Mouse (Mus musculus) heart, embryonic 12.5 days (tissue): ENCODE data around the gene Gja5. TPM values are rescaled to one million over a fixed set of nuclear protein-coding genes. Genes with fewer than 3 reads are reported as not detected.

Experiments
- ATAC-seq: fragments of 200-750 bp; cut with Nextera tagmentation; 2 replicates; pipeline ENCODE4 v1.8.0; 2017; ENCODE audit warnings: moderate TSS enrichment, moderate library complexity; ENCODE audit not compliant: insufficient number of reproducible peaks, low FRiP score
- H3K27ac ChIP-seq: fragments of 300-500 bp; sonication (generic); 2 replicates; pipeline ENCODE4 v1.5.1; 2016; ENCODE audit warnings: mild to moderate bottlenecking, moderate library complexity; ENCODE audit not compliant: poor library complexity, severe bottlenecking
- H3K27me3 ChIP-seq: fragments of 300-500 bp; sonication (generic); replicated peaks from 2 replicates; pipeline ENCODE4 v1.6.1; 2016; ENCODE audit warnings: mild to moderate bottlenecking, moderate library complexity
- H3K36me3 ChIP-seq: fragments of 300-500 bp; sonication (generic); 2 replicates; pipeline ENCODE4 v1.6.1; 2016; ENCODE audit warnings: mild to moderate bottlenecking, moderate library complexity
- H3K4me1 ChIP-seq: fragments of 300-500 bp; sonication (generic); replicated peaks from 2 replicates; pipeline ENCODE4 v1.6.1; 2016; ENCODE audit warnings: mild to moderate bottlenecking
- H3K4me2 ChIP-seq: fragments of 300-500 bp; sonication (generic); 2 replicates; pipeline ENCODE4 v1.6.1; 2016; ENCODE audit warnings: mild to moderate bottlenecking, moderate library complexity
- H3K4me3 ChIP-seq: fragments of 300-500 bp; sonication (generic); 2 replicates; pipeline ENCODE4 v1.5.1; 2016; ENCODE audit warnings: mild to moderate bottlenecking
- H3K9ac ChIP-seq: fragments of 300-500 bp; sonication (generic); 2 replicates; pipeline ENCODE4 v1.6.1; 2016; ENCODE audit warnings: mild to moderate bottlenecking, moderate library complexity
- H3K9me3 ChIP-seq: fragments of 300-500 bp; sonication (generic); replicated peaks from 2 replicates; pipeline ENCODE4 v1.6.1; 2016; ENCODE audit warnings: mild to moderate bottlenecking, moderate library complexity
- WGBS: fragments of 180-500 bp; shearing (Covaris S2); methylation state at CpG from one replicate; pipeline ENCODE4 v1.1.7; 2016; 5-methylcytosine and 5-hydroxymethylcytosine counted together
- polyA plus RNA-seq: library from polyadenylated mRNA; unstranded; fragments of >200 nt; fragmentation: Nextera tagmentation; extraction: Ambion mirVana; gene quantifications from 2 replicates; pipeline ENCODE4 v1.2.1, GENCODE M21; 2016

Gja5 gene
- polyA plus RNA-seq, 1 experiment from 2014 or later, result 151 TPM

- Histone ChIP-seq H3K36me3 (no peaks in the 10 kb centered on the region), H3K4me1 (peaks cover 12% of the 10 kb centered on the region; the same call in 1 of the 2 replicates), H3K27ac (no peak overlapping the region), H3K4me3 (no peak overlapping the region), H3K27me3 (peaks cover 28% of the 10 kb centered on the region), H3K9ac (no peak overlapping the region), H3K9me3 (no peaks in the 10 kb centered on the region), H3K4me2 (no peak overlapping the region)
- WGBS, result 56% methylated on average over 5 of the region's 5 CpGs
- no peak for ATAC-seq
These were observed 33.1 kb downstream of the Gja5 start for GRCm38 (mm10) chr3:96937606-96938005.

DNA sequence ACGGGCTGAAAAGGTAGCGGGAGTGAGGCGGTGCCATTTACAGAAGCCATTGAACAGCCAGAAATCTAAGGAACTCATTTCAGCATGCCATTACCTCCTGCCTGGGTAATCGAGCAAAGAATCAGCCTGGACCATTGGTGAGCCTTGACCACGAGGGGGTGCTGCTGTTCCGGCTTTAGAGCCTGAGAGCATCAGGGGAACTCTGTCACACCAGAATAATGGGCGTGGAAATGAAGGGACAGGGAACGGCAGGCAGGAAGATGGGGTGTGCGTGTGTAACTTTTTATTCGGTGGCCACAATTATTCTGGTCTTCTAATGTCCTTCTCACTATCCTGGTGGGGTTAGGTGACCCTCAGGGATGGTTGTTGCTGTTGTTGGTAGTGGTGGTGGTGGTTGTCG, 34.2 kb downstream of the Gja5 start:
- H3K4me2 ChIP-seq, result peak overlapping the region; percentile 50
- no peak overlapping the region for H3K27ac ChIP-seq
- H3K9me3 ChIP-seq, result peaks cover 7% of the 10 kb centered on the region; the same call in 1 of the 2 replicates
- H3K36me3 ChIP-seq, result no peaks in the 10 kb centered on the region
- 10% methylated on average over 11 of the region's 11 CpGs for WGBS
- H3K9ac ChIP-seq, result no peak overlapping the region
- ATAC-seq, result peak; percentile 51
- H3K4me1 ChIP-seq, result peaks cover 12% of the 10 kb centered on the region; the same call in 1 of the 2 replicates
- H3K27me3 ChIP-seq, result peaks cover 25% of the 10 kb centered on the region
- H3K4me3 ChIP-seq, result 0 out of 2 replicates have a peak overlapping the region, but pooled peaks have one; percentile 4

- peaks cover 3% of the 10 kb centered on the region for H3K27me3 ChIP-seq
- H3K9ac ChIP-seq, result no peak overlapping the region
- WGBS, result 77% methylated on average over 2 of the region's 2 CpGs
- no peak overlapping the region for H3K27ac ChIP-seq
- H3K4me2 ChIP-seq, result no peak overlapping the region
- no peak overlapping the region for H3K4me3 ChIP-seq
- H3K4me1 ChIP-seq, result peaks cover 9% of the 10 kb centered on the region; the same call in 1 of the 2 replicates
- H3K9me3 ChIP-seq, result peaks cover 7% of the 10 kb centered on the region; the same call in 1 of the 2 replicates
- H3K36me3 ChIP-seq, result no peaks in the 10 kb centered on the region
- no peak for ATAC-seq
These were observed 38.2 kb downstream of the Gja5 start for GRCm38 (mm10) chr3:96942706-96943105.

DNA sequence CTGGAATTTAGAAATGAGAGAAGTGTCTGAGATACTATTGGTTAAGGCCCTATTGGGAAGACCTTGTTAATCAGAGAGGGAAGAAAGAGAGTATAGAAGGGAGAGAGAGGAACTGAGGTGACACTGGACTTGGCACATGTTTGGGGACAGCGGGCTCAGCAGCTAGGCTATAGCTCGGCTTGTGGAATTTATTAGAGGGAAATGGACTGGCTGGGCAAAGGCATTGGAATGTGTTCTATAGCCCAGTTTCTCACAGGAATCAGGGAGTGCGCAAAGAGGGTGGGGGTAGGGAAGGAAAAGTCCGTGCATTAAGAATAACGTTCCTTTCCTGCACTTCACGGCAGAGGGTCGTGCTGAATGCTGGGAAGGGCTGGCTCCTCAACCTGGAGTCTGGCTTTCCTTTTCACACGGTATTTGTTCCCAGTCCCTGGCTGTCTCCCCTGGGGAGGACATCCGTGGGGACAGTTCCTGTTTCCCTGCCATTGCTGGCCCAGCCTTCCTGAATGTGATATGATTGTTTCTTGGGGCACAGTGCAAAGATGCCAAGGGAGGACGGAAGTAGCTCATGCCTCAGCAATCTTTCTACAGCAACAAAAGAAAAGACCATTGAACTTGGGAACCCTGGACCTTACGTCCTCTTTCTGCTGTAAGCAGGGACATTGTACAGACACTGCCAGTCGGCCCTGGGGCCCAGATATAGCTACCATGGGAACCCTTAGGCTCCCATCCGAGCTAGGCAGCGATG, 49.2 kb downstream of the Gja5 start:
- H3K27me3 ChIP-seq, result no peaks in the 10 kb centered on the region
- peak overlapping the region; percentile 63 for H3K27ac ChIP-seq
- H3K9ac ChIP-seq, result no peak overlapping the region
- H3K4me3 ChIP-seq, result peak overlapping the region; percentile 7; the same call in 1 of the 2 replicates
- no peaks in the 10 kb centered on the region for H3K36me3 ChIP-seq
- H3K4me1 ChIP-seq, result peaks cover 17% of the 10 kb centered on the region
- no peaks in the 10 kb centered on the region for H3K9me3 ChIP-seq
- ATAC-seq, result peak; percentile 85
- 27% methylated on average over 14 of the region's 14 CpGs for WGBS
- peak overlapping the region; percentile 47 for H3K4me2 ChIP-seq

DNA sequence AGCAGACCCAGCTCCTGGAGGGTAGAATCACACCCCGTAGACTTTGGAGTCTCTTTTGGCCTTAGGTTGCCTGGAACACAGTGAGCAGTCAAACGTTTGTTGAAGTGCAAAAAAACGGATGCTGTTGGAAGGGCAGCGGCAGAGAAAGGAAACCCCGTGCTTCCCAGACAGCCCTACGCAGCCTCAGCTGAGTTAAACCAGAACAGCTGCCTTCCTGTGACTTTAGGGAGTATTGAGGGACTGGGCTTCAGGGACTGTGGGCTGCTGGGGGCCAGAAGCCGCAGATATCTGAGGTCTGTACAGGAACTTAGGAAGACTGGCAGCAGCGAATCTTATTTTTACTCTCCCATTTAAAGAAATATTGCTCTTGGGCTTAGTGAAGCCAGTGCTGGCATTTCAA, 56.1 kb downstream of the Gja5 start:
- Histone ChIP-seq H3K27ac (peak overlapping the region; percentile 72), H3K27me3 (0 out of 2 replicates have a peak, but pooled peaks cover 5% of the 10 kb centered on the region), H3K4me2 (peak overlapping the region; percentile 41), H3K9ac (peak overlapping the region; percentile 52; the same call in 1 of the 2 replicates), H3K36me3 (no peaks in the 10 kb centered on the region), H3K4me3 (0 out of 2 replicates have a peak overlapping the region, but pooled peaks have one; percentile 7), H3K4me1 (peaks cover 14% of the 10 kb centered on the region), H3K9me3 (no peaks in the 10 kb centered on the region)
- peak; percentile 76 for ATAC-seq
- 12% methylated on average over 8 of the region's 8 CpGs for WGBS

- no peak overlapping the region for H3K27ac ChIP-seq
- no peak overlapping the region for H3K4me3 ChIP-seq
- H3K27me3 ChIP-seq, result 0 out of 2 replicates have a peak, but pooled peaks cover 5% of the 10 kb centered on the region
- peaks cover 14% of the 10 kb centered on the region for H3K4me1 ChIP-seq
- H3K36me3 ChIP-seq, result no peaks in the 10 kb centered on the region
- H3K9me3 ChIP-seq, result no peaks in the 10 kb centered on the region
- 70% methylated on average over 12 of the region's 12 CpGs for WGBS
- no peak for ATAC-seq
- no peak overlapping the region for H3K9ac ChIP-seq
- H3K4me2 ChIP-seq, result no peak overlapping the region
These were observed 58.9 kb downstream of the Gja5 start for GRCm38 (mm10) chr3:96963088-96964034.

GRCm38 (mm10) chr3:96970986-96971385, 66.5 kb downstream of the Gja5 start:
- peak overlapping the region; percentile 78 for H3K27ac ChIP-seq

DNA sequence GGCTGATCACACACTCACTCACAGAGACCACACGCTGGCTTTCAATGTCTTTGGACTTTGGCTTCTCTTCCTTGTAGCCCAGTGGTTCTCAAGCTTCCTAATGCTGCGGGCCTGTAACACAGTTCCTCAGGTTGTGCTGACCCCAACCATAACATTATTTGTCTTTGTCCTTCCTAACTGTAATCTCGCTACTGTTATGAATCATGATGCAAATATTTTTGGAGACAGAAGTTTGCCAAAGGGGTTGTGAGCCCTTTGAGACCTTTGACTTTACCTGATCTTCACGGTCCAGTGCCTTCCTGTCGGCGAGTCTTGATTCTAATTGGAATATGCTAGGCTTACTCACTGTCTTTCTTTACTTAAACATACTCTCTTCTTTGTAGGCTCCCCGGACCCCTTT, 70.0 kb downstream of the Gja5 start:
- Histone ChIP-seq H3K4me2 (no peak overlapping the region), H3K4me3 (no peak overlapping the region), H3K9ac (no peak overlapping the region), H3K27me3 (no peaks in the 10 kb centered on the region), H3K27ac (no peak overlapping the region), H3K4me1 (peaks cover 42% of the 10 kb centered on the region), H3K9me3 (no peaks in the 10 kb centered on the region), H3K36me3 (no peaks in the 10 kb centered on the region)
- WGBS, result 83% methylated on average over 7 of the region's 7 CpGs
- no peak for ATAC-seq

More at GRCm38 (mm10) chr3:96970986-96971385, 66.5 kb downstream of the Gja5 start:
- no peaks in the 10 kb centered on the region for H3K36me3 ChIP-seq
- no peaks in the 10 kb centered on the region for H3K27me3 ChIP-seq
- no peaks in the 10 kb centered on the region for H3K9me3 ChIP-seq
- no peak overlapping the region for H3K4me2 ChIP-seq
- no peak overlapping the region for H3K4me3 ChIP-seq
- H3K9ac ChIP-seq, result no peak overlapping the region
- peak; percentile 61 for ATAC-seq
- 4% methylated on average over 7 of the region's 7 CpGs for WGBS
- peaks cover 31% of the 10 kb centered on the region for H3K4me1 ChIP-seq

GRCm38 (mm10) chr3:96975628-96976027, 71.1 kb downstream of the Gja5 start:
- H3K9ac ChIP-seq, result no peak overlapping the region
- H3K4me3 ChIP-seq, result no peak overlapping the region
- H3K36me3 ChIP-seq, result no peaks in the 10 kb centered on the region
- H3K4me2 ChIP-seq, result no peak overlapping the region
- WGBS, result 62% methylated on average over 10 of the region's 10 CpGs
- no peak for ATAC-seq
- no peaks in the 10 kb centered on the region for H3K27me3 ChIP-seq
- peaks cover 36% of the 10 kb centered on the region for H3K4me1 ChIP-seq
- no peak overlapping the region for H3K27ac ChIP-seq
- no peaks in the 10 kb centered on the region for H3K9me3 ChIP-seq

DNA sequence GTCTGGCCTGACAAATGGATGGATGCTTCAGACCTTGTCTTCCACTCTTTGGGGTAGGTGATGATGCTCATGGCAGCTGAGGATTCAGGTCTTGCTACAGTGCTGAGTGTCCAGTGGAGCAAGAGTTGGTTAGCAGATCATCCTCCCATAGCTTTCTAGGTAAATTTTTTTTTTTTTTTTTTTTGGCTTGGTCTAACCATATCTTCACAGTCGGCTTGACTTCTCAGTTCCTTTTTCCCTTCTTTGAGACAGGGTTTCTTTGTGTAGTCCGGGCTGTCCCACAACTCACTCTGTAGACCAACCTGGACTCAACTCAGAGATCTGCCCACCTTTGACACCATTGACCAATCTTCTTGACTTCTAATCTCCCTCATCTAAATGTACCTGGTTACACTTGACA, 73.0 kb downstream of the Gja5 start:
- H3K4me2 ChIP-seq, result no peak overlapping the region
- 91% methylated on average over 2 of the region's 2 CpGs for WGBS
- peaks cover 21% of the 10 kb centered on the region for H3K4me1 ChIP-seq
- H3K4me3 ChIP-seq, result no peak overlapping the region
- H3K9me3 ChIP-seq, result no peaks in the 10 kb centered on the region
- H3K27ac ChIP-seq, result no peak overlapping the region
- H3K27me3 ChIP-seq, result no peaks in the 10 kb centered on the region
- no peaks in the 10 kb centered on the region for H3K36me3 ChIP-seq
- no peak overlapping the region for H3K9ac ChIP-seq
- ATAC-seq, result no peak

GRCm38 (mm10) chr3:96978469-96978868, 74.0 kb downstream of the Gja5 start:
- H3K4me2 ChIP-seq, result no peak overlapping the region
- H3K27me3 ChIP-seq, result no peaks in the 10 kb centered on the region
- H3K36me3 ChIP-seq, result no peaks in the 10 kb centered on the region
- no peak overlapping the region for H3K9ac ChIP-seq
- no peak overlapping the region for H3K4me3 ChIP-seq
- 51% methylated on average over 6 of the region's 6 CpGs for WGBS
- H3K4me1 ChIP-seq, result peaks cover 21% of the 10 kb centered on the region
- no peak overlapping the region for H3K27ac ChIP-seq
- no peak for ATAC-seq
- no peaks in the 10 kb centered on the region for H3K9me3 ChIP-seq
